Mouse (Mus musculus): ENCODE measurements around the gene Arhgef28.

- no peak for TF ChIP-seq CTCF (IDR thresholded peaks at IDR 0.05; ENCODE audit: insufficient read depth, low read depth, low read length)
- no peak for TF ChIP-seq POLR2A (IDR thresholded peaks at IDR 0.05; ENCODE audit: insufficient read depth, low read depth, low read length)
These were observed 135.8 kb downstream of the Arhgef28 start for GRCm38 (mm10) chr13:98070458-98070857.
